Comparison of ENCODE assay signal across 17 mouse cellular contexts in the genomic region with DNA sequence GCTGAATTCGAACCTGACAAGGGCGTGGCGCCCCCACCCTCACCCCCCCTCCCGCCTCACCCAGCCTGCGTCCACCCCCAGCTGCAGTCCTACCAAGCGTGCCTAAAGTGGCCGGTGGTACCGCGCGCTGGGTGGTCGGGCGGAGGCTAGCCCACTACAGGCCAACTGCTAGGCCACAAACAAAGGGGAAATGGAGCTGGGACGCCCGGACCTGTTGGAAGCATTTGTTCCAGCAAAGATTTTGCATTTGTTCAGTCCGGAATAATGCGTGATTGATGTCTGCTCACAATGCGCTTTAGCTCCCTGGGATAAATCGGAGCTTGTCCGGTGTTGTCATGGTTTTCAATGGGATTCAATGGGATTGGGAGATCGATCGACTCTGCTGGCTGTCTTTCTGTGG. TPM values are rescaled to one million over a fixed set of nuclear protein-coding genes. Genes with fewer than 3 reads are reported as not detected.
A peak's percentile ranks its signal among the peaks of the same experiment; 100 is the strongest.
DNase-seq lines count a peak whose midpoint lies in the region; ATAC-seq and TF ChIP-seq lines count a peak whose summit lies in the region.
"Had no signal": no experiment of that assay in that cellular context is flagged by ENCODE, and none has a peak within 500 bp of the region (broad histone marks: within the 10 kb centered on the region; RNA-seq: fewer than 3 reads in every experiment).

No protein-coding gene starts in this region.

- H3K27ac ChIP-seq in intestine, embryonic 14.5 days (ENCODE audit: low read depth) = no peak overlapping the region
- no peak overlapping the region for H3K27ac ChIP-seq in intestine, embryonic 16.5 days (ENCODE audit: low read length)
- no peak overlapping the region for H3K27ac ChIP-seq in hindbrain, embryonic 13.5 days
- H3K27ac ChIP-seq: embryonic facial prominence, embryonic 12.5 days; left cerebral cortex, adult 2 months had no signal

- TF ChIP-seq CTCF in lung, adult 2 months (IDR thresholded peaks at IDR 0.05; ENCODE audit: insufficient read depth, low read length) = no peak

- no peak overlapping the region for H3K9ac ChIP-seq in intestine, embryonic 14.5 days (ENCODE audit: low read length)
- no peak overlapping the region for H3K9ac ChIP-seq in intestine, embryonic 16.5 days (ENCODE audit: low read depth, low read length)
- H3K9ac ChIP-seq in hindbrain, embryonic 13.5 days = no peak overlapping the region
- H3K9ac ChIP-seq: embryonic facial prominence, embryonic 12.5 days had no signal

- H3K4me1 ChIP-seq in intestine, embryonic 14.5 days (replicated peaks; ENCODE audit: control insufficient read depth, insufficient read depth, low read length) = 0 out of 2 replicates have a peak, but pooled peaks cover 3% of the 10 kb centered on the region
- peaks cover 16% of the 10 kb centered on the region for H3K4me1 ChIP-seq in intestine, embryonic 16.5 days (ENCODE audit: control insufficient read depth, insufficient read depth, low read length)
- H3K4me1 ChIP-seq in hindbrain, embryonic 13.5 days (replicated peaks) = peaks cover 14% of the 10 kb centered on the region
- no peaks in the 10 kb centered on the region; the same call in 1 of the 2 replicates for H3K4me1 ChIP-seq in lung, adult 2 months (ENCODE audit: control insufficient read depth, insufficient read depth, low read length)

- no peaks in the 10 kb centered on the region for H3K36me3 ChIP-seq in intestine, embryonic 14.5 days (ENCODE audit: control insufficient read depth, insufficient read depth, low read length)
- H3K36me3 ChIP-seq in intestine, embryonic 16.5 days (ENCODE audit: control insufficient read depth, insufficient read depth, low read length) = no peaks in the 10 kb centered on the region
- no peaks in the 10 kb centered on the region for H3K36me3 ChIP-seq in hindbrain, embryonic 13.5 days
- H3K36me3 ChIP-seq: embryonic facial prominence, embryonic 12.5 days had no signal

- peaks cover 92% of the 10 kb centered on the region for H3K27me3 ChIP-seq in intestine, embryonic 14.5 days (replicated peaks; ENCODE audit: control insufficient read depth, insufficient read depth, low read length)
- H3K27me3 ChIP-seq in intestine, embryonic 16.5 days (replicated peaks; ENCODE audit: control insufficient read depth, insufficient read depth, low read length) = peaks cover 69% of the 10 kb centered on the region
- peaks cover 90% of the 10 kb centered on the region for H3K27me3 ChIP-seq in hindbrain, embryonic 13.5 days
- H3K27me3 ChIP-seq: CH12.LX had no signal

- DNase-seq in intestine, embryonic 14.5 days (ENCODE audit: low spot score) = peak; percentile 60
- peak; percentile 80 for DNase-seq in embryo, embryonic 10 days (ENCODE audit: low spot score)
- peak; percentile 42 for DNase-seq in retina, embryonic 14.5 days (ENCODE audit: low spot score)
- DNase-seq in lung, postnatal 36 days = no peak
- no peak for DNase-seq in lung, adult 2 months
- DNase-seq: adrenal gland, adult 8-10 months; cerebellum, adult 2 months; thymus, adult 18-20 months had no signal

- H3K4me2 ChIP-seq in intestine, embryonic 14.5 days (ENCODE audit: low read length) = no peak overlapping the region
- H3K4me2 ChIP-seq in intestine, embryonic 16.5 days (ENCODE audit: low read depth, low read length) = no peak overlapping the region
- H3K4me2 ChIP-seq in hindbrain, embryonic 13.5 days = no peak overlapping the region
- H3K4me2 ChIP-seq: embryonic facial prominence, embryonic 12.5 days had no signal

- no peak for ATAC-seq in intestine, embryonic 14.5 days (replicated peaks; ENCODE audit: low FRiP score, low TSS enrichment, low read depth)
- no peak for ATAC-seq in intestine, embryonic 16.5 days
- ATAC-seq in hindbrain, embryonic 13.5 days (ENCODE audit: low FRiP score) = peak; percentile 44; the same call in 1 of the 2 replicates
- ATAC-seq: forebrain, embryonic 14.5 days had no signal

- H3K9me3 ChIP-seq in intestine, embryonic 14.5 days (ENCODE audit: control insufficient read depth, low read length) = no peaks in the 10 kb centered on the region
- H3K9me3 ChIP-seq in intestine, embryonic 16.5 days (ENCODE audit: control insufficient read depth, low read length) = no peaks in the 10 kb centered on the region
- no peaks in the 10 kb centered on the region for H3K9me3 ChIP-seq in hindbrain, embryonic 13.5 days
- H3K9me3 ChIP-seq: embryonic facial prominence, embryonic 12.5 days had no signal

- TF ChIP-seq POLR2A in lung, adult 2 months (IDR thresholded peaks at IDR 0.05; ENCODE audit: borderline replicate concordance, extremely low read depth, low read depth, low read length) = no peak

- no peak overlapping the region for H3K4me3 ChIP-seq in intestine, embryonic 14.5 days (ENCODE audit: low read depth, low read length)
- no peak overlapping the region for H3K4me3 ChIP-seq in intestine, embryonic 16.5 days (ENCODE audit: low read length)
- H3K4me3 ChIP-seq in hindbrain, embryonic 13.5 days = no peak overlapping the region
- H3K4me3 ChIP-seq in lung, adult 2 months (replicated peaks; ENCODE audit: extremely low read depth, low read depth, low read length) = no peak overlapping the region
- H3K4me3 ChIP-seq: embryonic facial prominence, embryonic 12.5 days; left cerebral cortex, adult 2 months had no signal

- WGBS in intestine, embryonic 14.5 days = 2% methylated on average over 21 of the region's 21 CpGs
- 4% methylated on average over 21 of the region's 21 CpGs for WGBS in intestine, embryonic 16.5 days
- 1% methylated on average over 21 of the region's 21 CpGs for WGBS in hindbrain, embryonic 13.5 days
- WGBS in lung, adult 2 months = 9% methylated on average over 21 of the region's 21 CpGs

RNA-seq across cellular contexts. Expression of gene Nkx2-9, which starts 1.4 kb away (rescaled TPM):
- not detected in 2 replicates for polyA plus RNA-seq in intestine, embryonic 14.5 days (2014; fragmentation: Nextera tagmentation; extraction: Ambion mirVana)
- polyA plus RNA-seq in intestine, embryonic 16.5 days (2015; fragmentation: Nextera tagmentation; extraction: Ambion mirVana) = not detected in 2 replicates
- polyA plus RNA-seq in hindbrain, embryonic 13.5 days (2015; fragmentation: Nextera tagmentation; extraction: Ambion mirVana) = 0.31 TPM in 1 of 2 replicates, not detected in the other
- polyA plus RNA-seq in lung, adult 2 months (2012; rRNA removed) = 0.18 and 0.20 TPM in 2 replicates
- polyA plus RNA-seq: embryonic facial prominence, embryonic 12.5 days; forebrain, embryonic 14.5 days; kidney, embryonic 14.5 days; liver, adult 2 months; lung, embryonic 16.5 days had no signal

Comparison
In these comparisons a context has a peak if more than half of its experiments do, and no peak if none do; other contexts are left out.
1. DNase-seq: peak in intestine, embryonic 14.5 days (single experiment), embryo, embryonic 10 days (single experiment) and retina, embryonic 14.5 days (single experiment); none in lung, postnatal 36 days (single experiment) and lung, adult 2 months (single experiment).